Mouse (Mus musculus): ENCODE results near the gene Nr4a1. TPM values are rescaled to one million over a fixed set of nuclear protein-coding genes. Genes with fewer than 3 reads are reported as not detected.
A peak's percentile ranks its signal among the peaks of the same experiment; 100 is the strongest.

Gene Nr4a1
- polyA plus RNA-seq, 1 experiment, result 10.0 TPM

DNA sequence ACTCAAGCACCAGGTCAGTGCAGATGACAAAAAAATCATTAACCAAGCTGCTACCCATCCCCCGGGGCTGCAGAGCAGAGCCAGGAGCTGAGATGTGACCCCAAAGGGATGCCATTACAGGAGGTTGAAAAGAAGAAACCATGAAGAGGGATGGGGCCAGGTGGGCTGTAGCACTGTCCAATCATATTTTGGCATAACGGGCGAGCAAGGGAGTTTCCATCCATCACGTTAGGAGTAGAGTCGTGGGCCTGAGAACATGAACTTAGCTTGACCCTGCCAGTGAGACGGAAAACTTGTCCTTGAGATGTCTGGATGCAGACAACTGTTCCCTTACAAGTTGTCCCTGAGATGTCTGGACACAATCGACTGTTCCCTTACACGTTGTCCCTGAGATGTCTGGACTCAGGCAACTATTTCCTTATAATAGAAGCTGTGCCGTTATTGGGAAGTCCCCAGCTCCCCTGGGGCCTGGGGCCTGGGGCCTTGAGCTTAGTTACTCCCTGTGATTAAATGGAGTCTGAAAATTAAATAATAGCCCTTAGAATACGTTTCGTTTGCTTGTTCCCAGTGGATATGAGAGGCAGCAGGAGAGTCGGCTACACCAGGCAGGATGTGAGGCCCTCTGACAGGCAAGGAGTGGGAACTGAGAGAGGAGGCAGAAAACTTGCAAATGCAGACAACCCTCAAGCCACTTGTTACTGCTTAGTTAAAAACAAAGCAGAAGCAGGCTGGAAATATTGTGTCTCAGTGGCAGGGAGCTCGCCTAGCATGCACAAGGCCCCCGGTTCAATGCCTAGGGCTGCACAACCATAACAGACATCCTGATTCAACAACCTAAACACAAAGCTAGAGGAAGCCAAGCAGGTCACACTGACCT lies 65.1 kb downstream of the Nr4a1 start:
- WGBS, result 22% methylated on average over 14 of the region's 14 CpGs
- TF ChIP-seq POLR2A (IDR thresholded peaks at IDR 0.05; ENCODE audit: borderline replicate concordance, control insufficient read depth, low read depth, low read length) (no peak), CTCF (IDR thresholded peaks at IDR 0.05; ENCODE audit: control insufficient read depth, insufficient read depth, low read length) (no peak)

DNA sequence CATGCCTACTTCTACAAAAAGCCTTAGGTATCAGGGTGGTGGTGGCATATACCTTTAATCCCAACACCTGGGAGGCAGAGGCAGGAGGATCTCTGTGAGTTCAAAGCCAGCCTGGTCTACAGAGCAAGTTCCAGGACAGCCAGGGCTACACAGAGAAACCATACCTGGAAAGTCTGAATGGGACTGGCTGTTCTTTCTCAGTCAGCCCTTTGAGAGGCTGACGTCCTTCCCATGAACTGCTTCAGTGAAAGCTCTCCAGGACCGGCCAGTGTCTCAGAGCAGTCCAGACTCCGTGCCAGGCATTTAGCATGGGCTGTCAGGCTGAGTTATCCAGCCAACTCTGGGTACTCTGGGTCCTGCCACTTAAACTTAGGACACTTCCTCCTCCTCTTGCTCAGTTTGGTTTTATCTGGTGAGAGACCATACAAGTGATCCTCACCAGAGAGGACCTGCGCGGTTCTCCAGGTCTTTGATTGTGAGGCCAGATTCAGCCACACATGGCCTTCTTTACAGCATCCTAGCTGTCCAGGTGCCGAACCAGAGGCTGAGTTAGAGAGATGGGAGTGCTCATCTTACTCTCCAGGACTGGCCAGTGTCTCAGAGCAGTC lies 66.0 kb downstream of the Nr4a1 start:
- Histone ChIP-seq H3K4me3 (replicated peaks; ENCODE audit: control insufficient read depth, low read depth, low read length) (no peak overlapping the region), H3K4me1 (ENCODE audit: control insufficient read depth, insufficient read depth, low read length) (peaks cover 5% of the 10 kb centered on the region), H3K27ac (ENCODE audit: control insufficient read depth, insufficient read depth, low read depth, low read length, poor library complexity) (peak overlapping the region; percentile 50)
- 13% methylated on average over 6 of the region's 6 CpGs for WGBS
- no peak for TF ChIP-seq POLR2A (IDR thresholded peaks at IDR 0.05; ENCODE audit: borderline replicate concordance, control insufficient read depth, low read depth, low read length)
- no peak for TF ChIP-seq CTCF (IDR thresholded peaks at IDR 0.05; ENCODE audit: control insufficient read depth, insufficient read depth, low read length)

More for the DNA sequence above, 65.1 kb downstream of the Nr4a1 start:
- Histone ChIP-seq H3K27ac (ENCODE audit: control insufficient read depth, insufficient read depth, low read depth, low read length, poor library complexity) (peak overlapping the region; percentile 63), H3K4me3 (replicated peaks; ENCODE audit: control insufficient read depth, low read depth, low read length) (no peak overlapping the region), H3K4me1 (ENCODE audit: control insufficient read depth, insufficient read depth, low read length) (peaks cover 5% of the 10 kb centered on the region)

DNA sequence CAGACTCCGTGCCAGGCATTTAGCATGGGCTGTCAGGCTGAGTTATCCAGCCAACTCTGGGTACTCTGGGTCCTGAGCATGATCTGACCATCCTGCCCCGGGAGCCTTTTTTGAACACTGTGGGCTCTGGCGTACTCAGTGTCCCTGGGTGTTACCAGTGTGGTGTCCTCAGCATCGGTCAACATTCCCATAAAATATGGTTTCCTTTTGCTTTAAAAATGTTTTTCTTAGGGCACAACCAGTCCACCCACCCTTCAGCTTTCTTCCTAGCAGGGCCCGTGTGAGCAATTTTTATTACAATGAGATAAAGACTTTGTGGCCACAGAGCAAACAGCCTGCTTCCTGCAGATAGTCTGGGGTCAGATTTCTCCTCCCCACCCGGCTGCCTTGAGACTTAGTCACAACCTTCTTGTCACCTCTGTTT lies 66.6 kb downstream of the Nr4a1 start:
- no peak for TF ChIP-seq CTCF (IDR thresholded peaks at IDR 0.05; ENCODE audit: control insufficient read depth, insufficient read depth, low read length)
- no peak for TF ChIP-seq POLR2A (IDR thresholded peaks at IDR 0.05; ENCODE audit: borderline replicate concordance, control insufficient read depth, low read depth, low read length)
- H3K4me1 ChIP-seq (ENCODE audit: control insufficient read depth, insufficient read depth, low read length), result peaks cover 5% of the 10 kb centered on the region
- peak overlapping the region; percentile 50; the same call in 1 of the 2 replicates for H3K27ac ChIP-seq (ENCODE audit: control insufficient read depth, insufficient read depth, low read depth, low read length, poor library complexity)
- no peak overlapping the region for H3K4me3 ChIP-seq (replicated peaks; ENCODE audit: control insufficient read depth, low read depth, low read length)
- WGBS, result 12% methylated on average over 6 of the region's 6 CpGs

DNA sequence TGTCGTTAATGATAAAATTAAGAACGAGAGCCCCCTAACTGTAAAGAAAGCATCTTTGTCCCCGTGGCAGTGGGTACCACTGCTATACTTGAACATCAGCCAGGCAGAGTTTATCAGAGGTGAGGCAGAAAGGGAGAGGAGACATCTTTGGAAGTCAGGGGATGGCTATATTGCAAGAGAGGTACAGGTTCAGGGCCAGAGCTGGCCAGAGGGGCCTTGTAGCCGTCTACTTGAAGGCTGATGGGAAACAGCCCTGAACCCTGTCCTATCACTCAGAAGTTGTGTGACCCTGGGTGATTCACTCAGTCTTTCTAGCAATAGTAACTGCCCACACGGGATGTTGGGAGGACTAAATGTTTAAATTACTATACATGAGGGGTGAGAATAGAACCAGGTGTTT lies 67.1 kb downstream of the Nr4a1 start:
- WGBS, result 15% methylated on average over 5 of the region's 5 CpGs
- H3K27ac ChIP-seq (ENCODE audit: control insufficient read depth, insufficient read depth, low read depth, low read length, poor library complexity), result no peak overlapping the region
- H3K4me1 ChIP-seq (ENCODE audit: control insufficient read depth, insufficient read depth, low read length), result peaks cover 5% of the 10 kb centered on the region
- H3K4me3 ChIP-seq (replicated peaks; ENCODE audit: control insufficient read depth, low read depth, low read length), result no peak overlapping the region
- TF ChIP-seq CTCF (IDR thresholded peaks at IDR 0.05; ENCODE audit: control insufficient read depth, insufficient read depth, low read length) (no peak), POLR2A (IDR thresholded peaks at IDR 0.05; ENCODE audit: borderline replicate concordance, control insufficient read depth, low read depth, low read length) (no peak)

DNA sequence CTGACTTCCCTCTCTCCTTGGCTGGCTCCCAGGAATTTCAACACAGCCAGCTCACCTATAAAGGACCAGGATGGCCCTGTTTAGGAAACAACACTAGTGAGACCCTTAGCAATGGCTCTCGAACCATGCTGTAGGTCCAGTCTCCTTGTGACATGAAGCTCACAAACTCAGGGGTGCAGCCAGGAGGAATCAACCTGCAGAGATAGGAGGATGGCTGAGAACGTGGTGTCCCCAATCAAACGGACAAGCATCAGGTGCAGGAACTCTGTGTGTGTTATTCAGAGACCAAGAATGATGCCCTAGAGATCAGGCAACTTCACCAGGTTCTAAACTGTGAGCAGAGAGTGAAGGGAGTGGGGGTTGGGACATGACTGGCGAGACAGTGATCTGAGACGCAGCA lies 68.0 kb downstream of the Nr4a1 start:
- H3K27ac ChIP-seq (ENCODE audit: control insufficient read depth, insufficient read depth, low read depth, low read length, poor library complexity), result no peak overlapping the region
- 62% methylated on average over 5 of the region's 5 CpGs for WGBS
- peaks cover 5% of the 10 kb centered on the region for H3K4me1 ChIP-seq (ENCODE audit: control insufficient read depth, insufficient read depth, low read length)
- H3K4me3 ChIP-seq (replicated peaks; ENCODE audit: control insufficient read depth, low read depth, low read length), result no peak overlapping the region
- no peak for TF ChIP-seq CTCF (IDR thresholded peaks at IDR 0.05; ENCODE audit: control insufficient read depth, insufficient read depth, low read length)
- TF ChIP-seq POLR2A (IDR thresholded peaks at IDR 0.05; ENCODE audit: borderline replicate concordance, control insufficient read depth, low read depth, low read length), result no peak

DNA sequence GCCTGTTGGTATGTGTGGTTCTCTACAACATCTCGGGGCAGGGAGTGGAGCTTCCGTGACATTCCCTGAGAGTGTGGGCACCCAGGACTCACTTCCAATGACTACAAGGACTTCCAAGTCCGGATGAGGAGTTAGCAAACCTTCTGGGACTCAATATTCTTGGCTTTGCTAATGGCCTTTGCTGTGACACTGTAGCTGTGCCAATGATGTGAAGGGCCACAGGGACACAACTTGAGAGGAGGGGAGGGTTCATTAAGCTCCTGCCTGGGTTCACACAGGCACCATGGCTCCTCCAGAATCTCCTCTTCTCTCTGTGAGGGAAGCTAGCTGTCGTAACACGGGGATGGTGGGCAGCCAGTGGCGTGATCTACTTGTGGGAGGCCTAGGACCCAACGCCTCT lies 68.6 kb downstream of the Nr4a1 start:
- 64% methylated on average over 7 of the region's 7 CpGs for WGBS
- Histone ChIP-seq H3K4me3 (replicated peaks; ENCODE audit: control insufficient read depth, low read depth, low read length) (no peak overlapping the region), H3K27ac (ENCODE audit: control insufficient read depth, insufficient read depth, low read depth, low read length, poor library complexity) (no peak overlapping the region), H3K4me1 (ENCODE audit: control insufficient read depth, insufficient read depth, low read length) (peaks cover 5% of the 10 kb centered on the region)
- TF ChIP-seq CTCF (IDR thresholded peaks at IDR 0.05; ENCODE audit: control insufficient read depth, insufficient read depth, low read length) (no peak), POLR2A (IDR thresholded peaks at IDR 0.05; ENCODE audit: borderline replicate concordance, control insufficient read depth, low read depth, low read length) (no peak)

DNA sequence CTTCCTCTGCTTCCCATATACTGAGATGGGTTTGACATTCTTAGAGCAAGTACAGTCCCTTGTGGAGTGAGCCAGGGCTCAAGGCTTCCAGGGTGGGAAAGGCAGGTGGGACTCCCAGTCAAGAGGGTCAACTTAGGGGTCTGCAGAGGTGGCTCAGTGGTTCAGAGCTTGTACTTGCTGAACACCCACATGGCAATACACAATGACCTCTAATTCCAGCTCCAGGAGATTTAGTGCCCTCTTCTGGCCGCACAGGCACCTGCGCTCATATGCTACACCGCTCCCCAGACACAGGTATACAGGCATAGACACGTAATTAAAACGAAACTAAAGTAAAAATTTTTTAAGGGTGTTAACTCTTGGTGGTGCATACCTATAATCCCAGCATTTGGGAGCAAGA lies 69.4 kb downstream of the Nr4a1 start:
- Histone ChIP-seq H3K4me1 (ENCODE audit: control insufficient read depth, insufficient read depth, low read length) (peaks cover 5% of the 10 kb centered on the region), H3K27ac (ENCODE audit: control insufficient read depth, insufficient read depth, low read depth, low read length, poor library complexity) (no peak overlapping the region), H3K4me3 (replicated peaks; ENCODE audit: control insufficient read depth, low read depth, low read length) (no peak overlapping the region)
- WGBS, result 95% methylated on average over 5 of the region's 5 CpGs
- peak; percentile 21; the same call in 1 of the 2 replicates for TF ChIP-seq CTCF (IDR thresholded peaks at IDR 0.05; ENCODE audit: control insufficient read depth, insufficient read depth, low read length)
- TF ChIP-seq POLR2A (IDR thresholded peaks at IDR 0.05; ENCODE audit: borderline replicate concordance, control insufficient read depth, low read depth, low read length), result no peak

Other genes starting within 250 kb of the Nr4a1 start
- gene Gm47841, start 206.9 kb upstream of the Nr4a1 start, polyA plus RNA-seq (2011; ENCODE audit: insufficient read depth, insufficient read length, low replicate concordance, missing spikeins), result not detected in 2 replicates
- 0.45 and 1.9 TPM in 2 replicates for gene Fignl2, start 175.7 kb upstream of the Nr4a1 start, polyA plus RNA-seq (2011; ENCODE audit: insufficient read depth, insufficient read length, low replicate concordance, missing spikeins)
- gene Ankrd33, start 138.5 kb upstream of the Nr4a1 start, polyA plus RNA-seq (2011; ENCODE audit: insufficient read depth, insufficient read length, low replicate concordance, missing spikeins), result not detected in 2 replicates
- 7.3 and 21.9 TPM in 2 replicates for gene Acvrl1, start 125.7 kb upstream of the Nr4a1 start, polyA plus RNA-seq (2011; ENCODE audit: insufficient read depth, insufficient read length, low replicate concordance, missing spikeins)
- gene Acvr1b, start 80.2 kb upstream of the Nr4a1 start, polyA plus RNA-seq (2011; ENCODE audit: insufficient read depth, insufficient read length, low replicate concordance, missing spikeins), result 3.6 and 6.4 TPM in 2 replicates
- gene Grasp, start 30.1 kb upstream of the Nr4a1 start, polyA plus RNA-seq (2011; ENCODE audit: insufficient read depth, insufficient read length, low replicate concordance, missing spikeins), result 2.5 and 2.6 TPM in 2 replicates
- gene Atg101, start 30.0 kb downstream of the Nr4a1 start, polyA plus RNA-seq (2011; ENCODE audit: insufficient read depth, insufficient read length, low replicate concordance, missing spikeins), result 27.4 and 42.0 TPM in 2 replicates
- 0.50 and 1.4 TPM in 2 replicates for gene 6030408B16Rik, start 38.9 kb downstream of the Nr4a1 start, polyA plus RNA-seq (2011; ENCODE audit: insufficient read depth, insufficient read length, low replicate concordance, missing spikeins)
- 1.3 and 3.5 TPM in 2 replicates for gene Krt80, start 115.9 kb downstream of the Nr4a1 start, polyA plus RNA-seq (2011; ENCODE audit: insufficient read depth, insufficient read length, low replicate concordance, missing spikeins)
- 1.3 and 4.3 TPM in 2 replicates for gene Krt7, start 156.8 kb downstream of the Nr4a1 start, polyA plus RNA-seq (2011; ENCODE audit: insufficient read depth, insufficient read length, low replicate concordance, missing spikeins)
- gene Krt87, start 184.5 kb downstream of the Nr4a1 start, polyA plus RNA-seq (2011; ENCODE audit: insufficient read depth, insufficient read length, low replicate concordance, missing spikeins), result not detected in 2 replicates
- gene Krt88, start 193.5 kb downstream of the Nr4a1 start, polyA plus RNA-seq (2011; ENCODE audit: insufficient read depth, insufficient read length, low replicate concordance, missing spikeins), result not detected in 2 replicates
- gene Krt81, start 209.5 kb downstream of the Nr4a1 start, polyA plus RNA-seq (2011; ENCODE audit: insufficient read depth, insufficient read length, low replicate concordance, missing spikeins), result not detected in 2 replicates
- gene Krt86, start 219.2 kb downstream of the Nr4a1 start, polyA plus RNA-seq (2011; ENCODE audit: insufficient read depth, insufficient read length, low replicate concordance, missing spikeins), result 1.6 TPM in 1 of 2 replicates, not detected in the other
- gene Krt83, start 237.2 kb downstream of the Nr4a1 start, polyA plus RNA-seq (2011; ENCODE audit: insufficient read depth, insufficient read length, low replicate concordance, missing spikeins), result 2.3 and 4.1 TPM in 2 replicates